Mouse (Mus musculus) retina, postnatal 1 day (tissue): ENCODE data around the gene Bap1.

Source experiments
- DNase-seq: peaks from one replicate; pipeline ENCODE4 v3.0.0-alpha.2; 2012

Gene Bap1

DNA sequence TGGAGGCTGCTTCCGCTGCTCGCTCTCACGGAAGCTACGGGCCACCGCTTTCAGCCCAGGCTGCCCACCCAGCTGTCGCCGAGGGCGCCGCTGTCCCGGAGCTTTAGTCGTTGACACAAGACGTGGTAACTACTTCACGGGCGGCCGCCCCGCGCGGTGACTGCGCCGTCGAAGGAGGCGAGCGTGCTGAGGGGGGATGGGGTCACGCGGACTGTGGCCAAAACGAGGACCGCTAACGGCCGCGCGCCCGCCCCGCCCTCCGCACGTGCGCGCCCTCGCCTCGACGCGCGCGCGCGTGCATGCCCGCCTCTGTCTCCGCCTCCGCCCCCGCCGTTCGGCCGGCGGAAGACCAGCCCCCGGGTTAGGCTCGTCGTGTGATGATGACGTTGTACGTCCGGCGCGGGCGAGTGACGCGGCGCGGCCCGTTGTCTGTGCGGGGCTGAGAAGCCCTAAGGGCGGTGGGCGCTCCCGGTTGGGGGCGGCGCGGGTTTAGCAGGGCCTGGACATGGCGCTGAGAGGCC, at the start of gene Bap1, which contains the start of gene Phf7:
TSS of gene Bap1 (plus strand) at position 367 of the 521 bp plus-strand sequence.
TSS of gene Phf7 (minus strand) at position 234 of the 521 bp plus-strand sequence.
- peak; percentile 97 for DNase-seq

DNA sequence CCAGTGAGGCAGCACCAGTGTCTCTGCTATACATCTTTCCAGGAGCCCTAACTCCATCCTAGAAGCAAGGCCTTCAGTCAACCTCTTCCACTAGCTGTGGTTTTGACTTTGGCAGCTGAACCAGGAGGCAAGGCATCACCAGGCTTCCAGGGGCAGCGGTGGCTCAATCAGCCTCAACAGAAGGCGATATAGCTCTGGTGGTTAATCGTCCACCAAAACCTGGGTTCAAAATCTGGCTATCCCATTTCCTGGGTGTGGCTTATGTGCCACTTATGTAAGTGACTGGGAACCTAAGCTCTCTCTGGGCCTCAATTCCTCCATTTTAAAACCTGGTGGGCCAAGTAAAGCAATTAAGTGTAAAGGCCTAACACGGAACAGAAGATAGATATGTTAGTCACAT, 46.4 kb upstream of the Bap1 start:
- no peak for DNase-seq

GRCm38 (mm10) chr14:31205244-31205561, 46.0 kb upstream of the Bap1 start:
- DNase-seq, result peak; percentile 46

DNA sequence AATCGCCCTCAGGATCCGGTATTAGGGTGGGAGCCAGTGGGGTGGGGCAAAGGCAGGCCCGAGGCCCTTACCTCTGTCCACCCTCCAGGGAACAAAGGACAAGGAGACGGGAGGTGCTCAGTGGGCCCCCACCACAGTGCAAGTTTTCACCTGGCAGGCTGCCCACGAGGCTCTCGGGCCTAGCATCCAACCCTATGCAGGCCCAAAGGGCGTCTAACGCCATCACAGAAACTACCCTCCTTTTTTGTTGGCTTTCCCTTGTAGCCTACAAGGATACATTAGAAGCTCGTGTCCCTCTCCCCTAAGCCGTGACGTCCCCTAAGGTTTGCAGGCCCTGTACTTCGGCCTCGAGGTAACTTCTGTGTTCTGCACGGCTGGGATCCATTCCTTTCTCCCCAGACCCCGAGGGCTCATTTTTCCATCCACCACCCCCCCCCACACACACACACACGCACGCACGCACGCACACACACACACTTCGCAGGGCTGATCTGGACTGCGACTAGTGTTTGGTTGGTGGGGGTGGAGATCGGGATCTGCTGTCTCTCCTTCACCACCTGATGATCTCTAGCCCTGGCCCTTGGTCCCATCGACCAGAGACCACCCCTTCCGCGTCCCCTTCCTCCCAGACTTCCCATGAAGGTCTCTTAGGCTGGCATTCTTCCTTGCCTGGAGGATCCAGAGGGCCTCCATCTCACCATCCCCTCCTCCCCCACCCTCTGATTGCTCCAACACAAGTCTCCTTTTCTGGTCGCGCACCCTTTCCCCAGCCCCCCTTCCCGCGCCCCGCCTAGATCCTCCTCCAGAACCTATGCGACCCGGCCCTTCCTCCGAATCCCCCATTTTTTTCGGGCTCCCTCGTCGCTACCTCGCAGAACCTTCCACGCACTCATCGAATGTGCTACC, 45.4 kb upstream of the Bap1 start:
- peak; percentile 64 for DNase-seq

- DNase-seq, result peak; percentile 96
Observed at GRCm38 (mm10) chr14:31206472-31206981, 44.7 kb upstream of the Bap1 start.

- no peak for DNase-seq
Observed at GRCm38 (mm10) chr14:31207070-31207830, 44.0 kb upstream of the Bap1 start.

DNA sequence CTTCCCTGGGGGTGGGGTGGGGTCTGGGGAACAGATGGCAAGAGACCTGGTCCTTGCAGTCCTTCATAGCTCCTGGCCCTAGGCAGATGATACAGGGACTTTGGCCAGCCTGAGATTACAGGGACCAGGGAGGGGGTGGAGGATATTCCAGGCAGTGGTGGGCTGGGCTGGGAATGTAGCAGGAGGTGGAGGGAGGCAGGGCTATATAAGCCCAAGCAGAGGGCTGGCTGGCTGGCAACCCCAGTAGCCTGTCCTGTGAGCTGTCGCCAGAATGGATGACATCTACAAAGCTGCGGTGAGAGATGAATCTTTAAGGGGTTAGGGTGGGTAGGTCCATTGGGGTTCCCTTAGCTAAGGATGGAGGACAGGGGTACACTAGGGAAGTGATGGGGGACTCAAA, 43.2 kb upstream of the Bap1 start, which contains the start of gene Tnnc1:
TSS of gene Tnnc1 (plus strand) at position 229 of the 400 bp plus-strand sequence.
- DNase-seq, result no peak

DNA sequence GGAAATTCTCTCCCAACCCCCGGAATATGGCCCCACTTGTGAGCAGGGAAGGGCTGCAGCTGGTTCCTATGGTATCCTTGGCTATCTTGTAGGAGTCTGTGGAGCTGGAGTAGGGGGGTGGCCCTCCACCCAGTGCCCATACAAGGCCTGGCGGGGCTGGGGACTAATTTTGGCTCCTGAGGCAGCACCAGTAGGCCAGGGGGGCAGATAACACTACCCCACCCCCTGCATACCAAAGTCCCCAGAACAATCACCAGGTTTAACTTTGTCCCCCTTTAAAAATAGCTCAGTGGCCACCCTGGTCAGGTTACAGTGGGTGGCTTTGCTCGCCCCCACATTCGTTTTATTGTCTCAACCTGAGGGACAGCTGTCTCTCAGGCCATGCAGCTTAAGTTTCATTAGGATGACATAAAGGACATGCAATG, 42.1 kb upstream of the Bap1 start:
- DNase-seq, result no peak

- no peak for DNase-seq
Observed at GRCm38 (mm10) chr14:31211854-31212253, 39.4 kb upstream of the Bap1 start.

DNA sequence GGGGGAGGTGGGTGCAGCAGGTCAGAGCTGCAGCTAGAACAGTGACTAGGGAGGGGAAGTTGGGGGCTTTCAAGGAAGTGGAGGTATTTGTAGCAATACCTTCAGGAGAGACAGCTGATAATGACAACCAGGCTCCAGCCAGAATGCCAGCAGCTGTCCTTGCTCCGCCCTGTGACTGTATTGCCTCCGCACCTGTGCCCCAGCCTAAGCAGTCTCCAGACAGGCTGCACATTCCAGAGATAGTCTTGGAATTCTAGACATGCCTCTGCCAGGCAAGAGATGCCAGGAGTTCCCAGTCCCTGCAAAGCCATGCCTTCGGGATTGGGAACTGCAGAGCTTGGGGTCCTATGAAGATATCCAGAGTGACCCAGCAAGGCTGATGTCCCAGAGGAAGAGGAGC, 38.8 kb upstream of the Bap1 start:
- no peak for DNase-seq

GRCm38 (mm10) chr14:31213868-31214267, 37.4 kb upstream of the Bap1 start:
- DNase-seq, result no peak

GRCm38 (mm10) chr14:31214684-31215083, 36.6 kb upstream of the Bap1 start:
- DNase-seq, result no peak

- DNase-seq, result peak; percentile 86
Observed at GRCm38 (mm10) chr14:31215157-31216002, 35.9 kb upstream of the Bap1 start.

GRCm38 (mm10) chr14:31216846-31217245, 34.4 kb upstream of the Bap1 start, which contains the start of gene Nisch:
Gene Nisch, minus strand, starts transcription at chr14:31216946.
- no peak for DNase-seq

DNA sequence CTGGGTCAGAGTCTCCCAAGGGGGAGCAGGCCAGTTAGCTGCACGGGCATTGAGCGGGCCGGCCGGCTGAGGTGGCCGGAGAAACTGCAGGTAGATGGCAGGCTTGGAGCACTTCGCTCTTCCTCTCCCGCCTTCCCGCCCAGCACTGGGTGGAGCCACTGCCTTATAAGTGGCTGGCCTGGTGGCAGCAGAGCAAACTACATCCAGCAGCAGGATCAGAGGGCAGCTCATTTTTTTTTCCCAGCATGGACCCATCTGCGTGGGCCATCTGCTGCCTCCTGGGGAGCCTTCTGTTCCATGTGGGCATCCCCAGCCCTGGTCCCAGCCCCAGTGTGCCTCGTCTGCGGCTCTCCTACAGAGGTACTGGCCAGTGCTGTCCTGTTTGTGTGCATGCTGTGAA, 33.6 kb upstream of the Bap1 start, which contains the start of gene Sema3g:
TSS of gene Sema3g (plus strand) at position 195 of the 400 bp plus-strand sequence.
- peak; percentile 87 for DNase-seq

- no peak for DNase-seq
Observed at GRCm38 (mm10) chr14:31226978-31227377, 24.3 kb upstream of the Bap1 start.

DNA sequence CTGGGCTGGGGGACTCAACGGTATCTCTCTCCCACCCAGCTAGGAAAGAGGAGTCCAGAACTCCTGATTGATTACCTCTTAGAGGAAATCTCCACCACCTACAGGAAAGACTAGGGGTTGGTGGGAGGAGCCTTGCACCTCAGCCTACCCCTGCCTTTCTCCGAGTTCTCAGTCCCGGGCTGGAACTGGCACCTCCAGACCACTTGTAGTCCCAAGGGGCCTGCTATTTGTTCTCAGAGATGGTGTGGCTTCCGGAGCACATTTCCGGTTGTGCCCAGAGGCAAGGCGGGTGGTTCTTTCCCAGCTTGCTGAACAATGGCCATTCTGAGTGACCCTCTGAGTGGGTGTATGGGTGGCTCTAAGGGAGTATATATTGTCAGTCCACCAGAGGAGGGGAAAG, 23.0 kb upstream of the Bap1 start:
- no peak for DNase-seq

DNA sequence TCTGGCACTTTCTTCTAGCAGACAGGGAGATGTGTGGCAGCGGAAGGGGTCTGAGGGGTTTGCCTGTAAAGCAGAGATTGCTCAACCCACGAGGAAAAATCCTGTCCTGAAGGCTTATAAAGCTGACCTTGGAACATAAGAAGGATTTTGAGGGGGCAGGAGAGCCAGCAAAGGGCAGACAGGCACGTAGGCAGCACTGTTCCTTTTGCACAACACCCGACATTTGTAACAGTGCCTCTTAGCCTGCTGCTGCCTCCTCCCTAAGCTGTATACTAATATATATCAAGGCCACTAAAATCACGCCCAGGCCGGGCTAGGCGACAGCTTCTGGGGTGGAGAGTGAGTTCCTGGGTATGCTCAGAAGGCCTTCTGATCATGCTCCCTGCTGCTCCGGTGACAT, 20.8 kb upstream of the Bap1 start:
- DNase-seq, result no peak

DNA sequence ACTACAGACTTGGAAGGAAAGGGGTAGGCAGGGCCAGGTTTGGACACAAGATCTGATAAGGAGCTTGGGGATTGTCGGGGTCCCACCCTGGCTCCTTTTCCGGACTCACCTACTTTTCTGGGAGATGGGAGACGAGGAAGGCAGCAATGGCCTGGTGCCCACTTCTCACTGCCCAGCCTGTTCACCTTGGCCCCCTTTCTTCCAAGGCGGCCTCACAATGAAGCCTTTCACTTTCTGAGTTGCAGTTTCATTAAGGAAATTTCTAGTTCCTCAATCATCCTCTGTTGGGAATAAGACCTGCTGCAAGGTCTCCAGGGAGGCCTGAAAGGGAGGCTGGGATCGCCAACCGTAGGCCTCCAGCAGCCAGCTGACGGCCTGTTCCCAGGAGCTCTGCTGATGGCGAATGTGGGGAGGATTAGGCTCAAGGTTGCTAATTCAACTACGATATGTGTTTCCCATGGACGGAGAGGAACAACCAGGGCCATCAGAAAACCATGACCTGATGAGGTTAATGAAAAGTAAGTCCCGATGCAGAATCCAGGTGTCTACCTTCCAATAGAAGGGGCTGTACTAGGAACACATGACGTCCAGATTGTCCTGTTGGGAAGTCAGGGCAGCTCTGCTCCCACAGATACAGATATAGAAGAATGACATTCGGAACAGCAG, 18.7 kb upstream of the Bap1 start:
- no peak for DNase-seq

- DNase-seq, result no peak
Observed at GRCm38 (mm10) chr14:31233070-31233995, 17.9 kb upstream of the Bap1 start.
